Mouse (Mus musculus): Measurements from ENCODE around the gene Fkbp1b. TPM values are rescaled to one million over a fixed set of nuclear protein-coding genes. Genes with fewer than 3 reads are reported as not detected.
A peak's percentile ranks its signal among the peaks of the same experiment; 100 is the strongest.
"Not testable (repeated sequence)": the region's sequence is repeated elsewhere in the genome, so short reads cannot be mapped to it uniquely, and the experiment has no call there.

Fkbp1b gene
- 39.2 and 56.7 TPM in 2 replicates for polyA plus RNA-seq (2016; fragmentation: Nextera tagmentation; extraction: Ambion mirVana)

- Histone ChIP-seq H3K36me3 (no peaks in the 10 kb centered on the region), H3K4me1 (peaks cover 11% of the 10 kb centered on the region), H3K9me3 (no peaks in the 10 kb centered on the region), H3K4me2 (replicated peaks) (peak within 1 kb of the TSS; percentile 79), H3K9ac (peak within 1 kb of the TSS; percentile 67), H3K4me3 (peak within 1 kb of the TSS; percentile 63), H3K27ac (no peak within 1 kb of the TSS), H3K27me3 (replicated peaks) (0 out of 2 replicates have a peak, but pooled peaks cover 20% of the 10 kb centered on the region)
- peak; percentile 69 for ATAC-seq (ENCODE audit: low FRiP score, low read depth)
- under 1% methylated on average over 37 of the region's 37 CpGs for WGBS
Observed at GRCm38 (mm10) chr12:4841392-4841887, at the start of gene Fkbp1b. TSS of gene Fkbp1b (minus strand) at chr12:4841591.

GRCm38 (mm10) chr12:4889891-4890290 is 48.5 kb upstream of the Fkbp1b start:
- Histone ChIP-seq H3K27me3 (replicated peaks) (no peaks in the 10 kb centered on the region), H3K9me3 (no peaks in the 10 kb centered on the region), H3K4me2 (replicated peaks) (no peak overlapping the region), H3K9ac (no peak overlapping the region), H3K4me3 (no peak overlapping the region), H3K4me1 (no peaks in the 10 kb centered on the region), H3K27ac (no peak overlapping the region), H3K36me3 (peaks cover 5% of the 10 kb centered on the region; the same call in 1 of the 2 replicates)
- ATAC-seq (ENCODE audit: low FRiP score, low read depth): no peak
- WGBS: 89% methylated on average over 1 of the region's 1 CpGs

- no peak for ATAC-seq (ENCODE audit: low FRiP score, low read depth)
- H3K9me3 ChIP-seq: no peaks in the 10 kb centered on the region
Observed at GRCm38 (mm10) chr12:4889251-4889650, 47.9 kb upstream of the Fkbp1b start.

GRCm38 (mm10) chr12:4888739-4889138 is 47.3 kb upstream of the Fkbp1b start:
- H3K27ac ChIP-seq: no peak overlapping the region
- H3K4me3 ChIP-seq: no peak overlapping the region
- no peak overlapping the region for H3K9ac ChIP-seq
- no peaks in the 10 kb centered on the region for H3K27me3 ChIP-seq (replicated peaks)
- no peaks in the 10 kb centered on the region for H3K9me3 ChIP-seq
- peaks cover 3% of the 10 kb centered on the region; the same call in 1 of the 2 replicates for H3K36me3 ChIP-seq
- H3K4me1 ChIP-seq: no peaks in the 10 kb centered on the region
- ATAC-seq (ENCODE audit: low FRiP score, low read depth): no peak
- no peak overlapping the region for H3K4me2 ChIP-seq (replicated peaks)

More at GRCm38 (mm10) chr12:4889251-4889650, 47.9 kb upstream of the Fkbp1b start:
- Histone ChIP-seq H3K4me3 (no peak overlapping the region), H3K27me3 (replicated peaks) (no peaks in the 10 kb centered on the region), H3K27ac (no peak overlapping the region), H3K36me3 (peaks cover 4% of the 10 kb centered on the region; the same call in 1 of the 2 replicates), H3K4me1 (no peaks in the 10 kb centered on the region), H3K9ac (no peak overlapping the region), H3K4me2 (replicated peaks) (no peak overlapping the region)
- 89% methylated on average over 2 of the region's 2 CpGs for WGBS

GRCm38 (mm10) chr12:4886581-4886980 is 45.2 kb upstream of the Fkbp1b start:
- WGBS: 96% methylated on average over 4 of the region's 4 CpGs
- not testable (repeated sequence) for H3K4me1 ChIP-seq; H3K27ac ChIP-seq; H3K27me3 ChIP-seq (replicated peaks); H3K4me2 ChIP-seq (replicated peaks); H3K9me3 ChIP-seq; ATAC-seq (ENCODE audit: low FRiP score, low read depth); H3K4me3 ChIP-seq; H3K9ac ChIP-seq
- H3K36me3 ChIP-seq: peaks cover 10% of the 10 kb centered on the region

- no peak for ATAC-seq (ENCODE audit: low FRiP score, low read depth)
- WGBS: 88% methylated on average over 1 of the region's 1 CpGs
- H3K9me3 ChIP-seq: no peaks in the 10 kb centered on the region
Observed at GRCm38 (mm10) chr12:4885062-4885461, 43.7 kb upstream of the Fkbp1b start.

GRCm38 (mm10) chr12:4882086-4882485 is 40.7 kb upstream of the Fkbp1b start:
- Histone ChIP-seq H3K9me3 (no peaks in the 10 kb centered on the region), H3K4me1 (no peaks in the 10 kb centered on the region), H3K9ac (no peak overlapping the region), H3K4me3 (no peak overlapping the region), H3K27me3 (replicated peaks) (no peaks in the 10 kb centered on the region), H3K36me3 (peaks cover 28% of the 10 kb centered on the region), H3K4me2 (replicated peaks) (no peak overlapping the region), H3K27ac (no peak overlapping the region)
- 94% methylated on average over 2 of the region's 2 CpGs for WGBS
- ATAC-seq (ENCODE audit: low FRiP score, low read depth): no peak

More at GRCm38 (mm10) chr12:4885062-4885461, 43.7 kb upstream of the Fkbp1b start:
- H3K9ac ChIP-seq: no peak overlapping the region
- no peaks in the 10 kb centered on the region for H3K27me3 ChIP-seq (replicated peaks)
- no peak overlapping the region for H3K4me3 ChIP-seq
- H3K27ac ChIP-seq: no peak overlapping the region
- no peaks in the 10 kb centered on the region for H3K4me1 ChIP-seq
- no peak overlapping the region for H3K4me2 ChIP-seq (replicated peaks)
- peaks cover 15% of the 10 kb centered on the region for H3K36me3 ChIP-seq

- peaks cover 28% of the 10 kb centered on the region for H3K36me3 ChIP-seq
- H3K4me2 ChIP-seq (replicated peaks): no peak overlapping the region
- H3K4me3 ChIP-seq: no peak overlapping the region
- H3K27ac ChIP-seq: no peak overlapping the region
- H3K9me3 ChIP-seq: no peaks in the 10 kb centered on the region
- WGBS: 96% methylated on average over 5 of the region's 5 CpGs
- no peak overlapping the region for H3K9ac ChIP-seq
- no peak for ATAC-seq (ENCODE audit: low FRiP score, low read depth)
- H3K27me3 ChIP-seq (replicated peaks): peaks cover under 1% of the 10 kb centered on the region; the same call in 1 of the 2 replicates
- peaks cover 1% of the 10 kb centered on the region for H3K4me1 ChIP-seq
Observed at GRCm38 (mm10) chr12:4879048-4879447, 37.7 kb upstream of the Fkbp1b start.

- Histone ChIP-seq H3K9me3 (no peaks in the 10 kb centered on the region), H3K9ac (no peak overlapping the region), H3K27me3 (replicated peaks) (peaks cover 7% of the 10 kb centered on the region), H3K27ac (no peak overlapping the region), H3K4me1 (peaks cover 7% of the 10 kb centered on the region), H3K36me3 (peaks cover 28% of the 10 kb centered on the region), H3K4me3 (no peak overlapping the region), H3K4me2 (replicated peaks) (no peak overlapping the region)
- ATAC-seq (ENCODE audit: low FRiP score, low read depth): no peak
- WGBS: 84% methylated on average over 9 of the region's 9 CpGs
Observed at GRCm38 (mm10) chr12:4878296-4878783, 36.9 kb upstream of the Fkbp1b start.

- Histone ChIP-seq H3K4me1 (peaks cover 7% of the 10 kb centered on the region), H3K9me3 (no peaks in the 10 kb centered on the region), H3K4me3 (no peak overlapping the region), H3K9ac (no peak overlapping the region), H3K4me2 (replicated peaks) (no peak overlapping the region), H3K27me3 (replicated peaks) (peaks cover 10% of the 10 kb centered on the region), H3K36me3 (peaks cover 12% of the 10 kb centered on the region), H3K27ac (no peak overlapping the region)
- 91% methylated on average over 8 of the region's 8 CpGs for WGBS
- ATAC-seq (ENCODE audit: low FRiP score, low read depth): no peak
Observed at GRCm38 (mm10) chr12:4875623-4876022, 34.2 kb upstream of the Fkbp1b start.

GRCm38 (mm10) chr12:4874161-4874927 is 33.0 kb upstream of the Fkbp1b start, which contains the start of gene Mfsd2b:
TSS of gene Mfsd2b (minus strand) at chr12:4874359.
- 8% methylated on average over 24 of the region's 24 CpGs for WGBS
- ATAC-seq (ENCODE audit: low FRiP score, low read depth): peak; percentile 78
- Histone ChIP-seq H3K4me3 (peak within 1 kb of the TSS; percentile 35), H3K4me1 (peaks cover 7% of the 10 kb centered on the region), H3K27ac (no peak within 1 kb of the TSS), H3K4me2 (replicated peaks) (peak within 1 kb of the TSS; percentile 78), H3K9ac (peak within 1 kb of the TSS; percentile 51; the same call in 1 of the 2 replicates), H3K27me3 (replicated peaks) (peaks cover 10% of the 10 kb centered on the region), H3K9me3 (no peaks in the 10 kb centered on the region), H3K36me3 (peaks cover 8% of the 10 kb centered on the region)

GRCm38 (mm10) chr12:4873531-4873930 is 32.1 kb upstream of the Fkbp1b start:
- Histone ChIP-seq H3K4me1 (peaks cover 7% of the 10 kb centered on the region), H3K4me3 (no peak overlapping the region), H3K36me3 (0 out of 2 replicates have a peak, but pooled peaks cover 4% of the 10 kb centered on the region), H3K27me3 (replicated peaks) (peaks cover 10% of the 10 kb centered on the region), H3K4me2 (replicated peaks) (peak overlapping the region; percentile 78), H3K9me3 (no peaks in the 10 kb centered on the region), H3K27ac (no peak overlapping the region), H3K9ac (no peak overlapping the region)
- no peak for ATAC-seq (ENCODE audit: low FRiP score, low read depth)
- 81% methylated on average over 6 of the region's 6 CpGs for WGBS
